Mouse (Mus musculus) spleen, adult 12 weeks (tissue): ENCODE data around the gene Ube2dnl1.

Experiments
- DNase-seq: peaks from one replicate; pipeline ENCODE4 v3.0.0; 2022; ENCODE audit warnings: low spot score

The Ube2dnl1 gene

GRCm38 (mm10) chrX:114904712-114905111, at the start of gene Ube2dnl1:
TSS of gene Ube2dnl1 (plus strand) at chrX:114905012.
- DNase-seq, result no peak

DNA sequence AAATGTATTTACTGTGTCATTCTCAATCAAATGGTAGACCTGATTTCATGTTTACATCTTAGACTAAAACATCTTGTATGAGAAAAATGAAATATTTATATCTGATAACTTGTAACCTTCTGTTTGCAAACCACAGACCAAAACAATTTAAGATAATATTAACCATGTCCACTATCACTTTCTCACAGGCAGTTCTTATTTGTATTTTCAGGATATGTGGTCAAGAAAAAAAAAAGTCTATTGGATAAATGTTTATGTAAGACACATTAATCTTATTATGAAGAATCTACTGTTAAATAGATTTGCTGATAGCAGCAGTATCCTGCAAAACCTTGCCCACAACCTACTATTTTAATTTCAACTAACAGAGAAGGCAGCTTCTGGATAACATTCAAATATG, 9.3 kb upstream of the Ube2dnl1 start:
- no peak for DNase-seq

- DNase-seq, result no peak
Measured at GRCm38 (mm10) chrX:114897506-114897905, 7.3 kb upstream of the Ube2dnl1 start.

GRCm38 (mm10) chrX:114903391-114903790, 1.4 kb upstream of the Ube2dnl1 start:
- no peak for DNase-seq

GRCm38 (mm10) chrX:114907282-114907681, 2.5 kb downstream of the Ube2dnl1 start, which contains the start of gene Ube2dnl2:
TSS of gene Ube2dnl2 (plus strand) at chrX:114907582.
- DNase-seq, result no peak

DNA sequence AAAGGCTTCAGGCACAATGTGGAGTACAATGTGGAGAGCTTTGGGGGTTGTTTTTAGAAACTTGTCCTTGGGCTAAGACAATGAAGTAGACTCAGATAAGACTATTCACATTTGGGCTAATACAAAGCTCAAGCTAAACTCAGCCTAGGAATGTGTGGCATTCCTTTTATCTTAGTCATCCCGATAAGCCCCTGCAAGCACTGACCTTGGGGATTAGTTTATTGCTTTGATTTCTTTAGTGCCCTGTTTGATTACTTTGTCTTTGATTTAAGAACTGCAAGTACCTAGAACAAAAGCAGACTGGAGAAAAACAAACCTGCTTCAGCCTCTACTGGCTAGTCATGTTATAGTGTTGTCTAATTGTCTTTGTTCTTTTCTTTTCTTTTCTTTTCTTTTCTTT, 50.3 kb downstream of the Ube2dnl1 start:
- no peak for DNase-seq
